In genomic region chr17:24567034-24567779, GRCm38 (mm10) we compare ENCODE assay signal across 8 mouse cellular contexts. TPM values are rescaled to one million over a fixed set of nuclear protein-coding genes. Genes with fewer than 3 reads are reported as not detected.
DNase-seq lines count a peak whose midpoint lies in the region; ATAC-seq lines count a peak whose summit lies in the region.

No protein-coding gene starts in this region.

- no peaks in the 10 kb centered on the region for H3K9me3 ChIP-seq in midbrain, embryonic 13.5 days
- no peaks in the 10 kb centered on the region for H3K9me3 ChIP-seq in midbrain, embryonic 16.5 days (replicated peaks; ENCODE audit: control insufficient read depth, low read length, poor library complexity, severe bottlenecking)
- H3K9me3 ChIP-seq in stomach, embryonic 14.5 days (ENCODE audit: control insufficient read depth, low read depth, low read length) = no peaks in the 10 kb centered on the region

- peak; percentile 27 to 56 for DNase-seq in kidney, postnatal 36 days
- no peak for DNase-seq in ovary, adult 18-20 months (ENCODE audit: low spot score)
- DNase-seq in frontal cortex, postnatal 10 days (ENCODE audit: low spot score in 2 of 2) = no peak

- H3K27me3 ChIP-seq in midbrain, embryonic 13.5 days = no peaks in the 10 kb centered on the region
- no peaks in the 10 kb centered on the region for H3K27me3 ChIP-seq in midbrain, embryonic 16.5 days (ENCODE audit: control insufficient read depth, insufficient read depth, low read depth, low read length)
- no peaks in the 10 kb centered on the region for H3K27me3 ChIP-seq in stomach, embryonic 14.5 days (ENCODE audit: control insufficient read depth, insufficient read depth, low read length)

- H3K36me3 ChIP-seq in midbrain, embryonic 13.5 days = peaks cover 67% of the 10 kb centered on the region
- H3K36me3 ChIP-seq in midbrain, embryonic 16.5 days (ENCODE audit: control insufficient read depth, insufficient read depth, low read length) = peaks cover 16% of the 10 kb centered on the region
- peaks cover 25% of the 10 kb centered on the region for H3K36me3 ChIP-seq in stomach, embryonic 14.5 days (ENCODE audit: control insufficient read depth, insufficient read depth, low read length)

- H3K4me2 ChIP-seq in midbrain, embryonic 13.5 days (replicated peaks) = no peak overlapping the region
- no peak overlapping the region for H3K4me2 ChIP-seq in midbrain, embryonic 16.5 days (ENCODE audit: low read length)
- H3K4me2 ChIP-seq in stomach, embryonic 14.5 days (replicated peaks; ENCODE audit: low read depth, low read length) = no peak overlapping the region

- H3K27ac ChIP-seq in midbrain, embryonic 13.5 days = 0 out of 2 replicates have a peak overlapping the region, but pooled peaks have one; percentile 39
- H3K27ac ChIP-seq in midbrain, embryonic 16.5 days (ENCODE audit: low read length) = no peak overlapping the region
- H3K27ac ChIP-seq in stomach, embryonic 14.5 days (ENCODE audit: low read length) = peak overlapping the region; percentile 66; the same call in 1 of the 2 replicates

- ATAC-seq in midbrain, embryonic 13.5 days = no peak
- no peak for ATAC-seq in midbrain, embryonic 16.5 days
- peak; percentile 85 for ATAC-seq in erythroid progenitor cell, adult 5-6 weeks (replicated peaks; ENCODE audit: low FRiP score, poor library complexity, severe bottlenecking)
- ATAC-seq in stomach, embryonic 14.5 days (ENCODE audit: insufficient number of reproducible peaks, insufficient read depth, low FRiP score, low read depth) = peak; percentile 60; the same call in 1 of the 2 replicates
- no peak for ATAC-seq in CD4-positive, CD25-positive, alpha-beta regulatory T cell, adult 4 months

- H3K4me1 ChIP-seq in midbrain, embryonic 13.5 days (replicated peaks) = peaks cover 6% of the 10 kb centered on the region; the same call in 1 of the 2 replicates
- H3K4me1 ChIP-seq in midbrain, embryonic 16.5 days (ENCODE audit: control insufficient read depth, insufficient read depth, low read length) = no peaks in the 10 kb centered on the region
- H3K4me1 ChIP-seq in stomach, embryonic 14.5 days (ENCODE audit: control insufficient read depth, insufficient read depth, low read length) = peaks cover 9% of the 10 kb centered on the region; the same call in 1 of the 2 replicates

- no peak overlapping the region for H3K4me3 ChIP-seq in midbrain, embryonic 13.5 days (replicated peaks)
- H3K4me3 ChIP-seq in midbrain, embryonic 16.5 days (ENCODE audit: low read depth, low read length) = no peak overlapping the region
- H3K4me3 ChIP-seq in stomach, embryonic 14.5 days (ENCODE audit: low read depth, low read length) = no peak overlapping the region

- WGBS in midbrain, embryonic 13.5 days = 76% methylated on average over 8 of the region's 8 CpGs
- WGBS in midbrain, embryonic 16.5 days = 70% methylated on average over 8 of the region's 8 CpGs
- WGBS in stomach, embryonic 14.5 days = 65% methylated on average over 8 of the region's 8 CpGs

- H3K9ac ChIP-seq in midbrain, embryonic 13.5 days (replicated peaks) = no peak overlapping the region; the same call in 1 of the 2 replicates
- H3K9ac ChIP-seq in midbrain, embryonic 16.5 days (ENCODE audit: low read depth, low read length) = no peak overlapping the region
- no peak overlapping the region for H3K9ac ChIP-seq in stomach, embryonic 14.5 days (replicated peaks; ENCODE audit: low read depth, low read length)

RNA-seq across cellular contexts. Expression of gene Pkd1, which starts 17.6 kb away (rescaled TPM):
- 17.7 and 19.4 TPM in 2 replicates for polyA plus RNA-seq in midbrain, embryonic 13.5 days (2015; fragmentation: Nextera tagmentation; extraction: Ambion mirVana)
- 20.1 and 22.4 TPM in 2 replicates for polyA plus RNA-seq in midbrain, embryonic 16.5 days (2015; fragmentation: Nextera tagmentation; extraction: Ambion mirVana)
- 11.3 and 11.9 TPM in 2 replicates for total RNA-seq in erythroid progenitor cell, adult 5-6 weeks (2015; ENCODE audit: low replicate concordance)
- 11.7 and 22.5 TPM in 2 replicates for total RNA-seq in erythroid progenitor cell, adult 5-6 weeks (2017; ENCODE audit: low replicate concordance)
- 27.3 and 35.9 TPM in 2 replicates for polyA plus RNA-seq in stomach, embryonic 14.5 days (2014; fragmentation: Nextera tagmentation; extraction: Ambion mirVana)
- 10 to 100 TPM; 16.8 to 34.7 TPM for polyA plus RNA-seq in CD4-positive, CD25-positive, alpha-beta regulatory T cell, adult 4 months (2017; shearing (Covaris generic))

RNA-seq across cellular contexts. Expression of gene Rab26, which starts 33.2 kb away (rescaled TPM):
- polyA plus RNA-seq in midbrain, embryonic 13.5 days (2015; fragmentation: Nextera tagmentation; extraction: Ambion mirVana) = 2.9 TPM in 2 replicates
- polyA plus RNA-seq in midbrain, embryonic 16.5 days (2015; fragmentation: Nextera tagmentation; extraction: Ambion mirVana) = 9.1 and 14.7 TPM in 2 replicates
- 1.1 TPM in 1 of 2 replicates, not detected in the other for total RNA-seq in erythroid progenitor cell, adult 5-6 weeks (2015; ENCODE audit: low replicate concordance)
- total RNA-seq in erythroid progenitor cell, adult 5-6 weeks (2017; ENCODE audit: low replicate concordance) = not detected in 2 replicates
- 3.0 and 3.2 TPM in 2 replicates for polyA plus RNA-seq in stomach, embryonic 14.5 days (2014; fragmentation: Nextera tagmentation; extraction: Ambion mirVana)
- 1 to 10 TPM; 4.0 to 5.0 TPM for polyA plus RNA-seq in CD4-positive, CD25-positive, alpha-beta regulatory T cell, adult 4 months (2017; shearing (Covaris generic))

RNA-seq across cellular contexts. Expression of gene Traf7, which starts 39.5 kb away (rescaled TPM):
- polyA plus RNA-seq in midbrain, embryonic 13.5 days (2015; fragmentation: Nextera tagmentation; extraction: Ambion mirVana) = 97.3 and 106 TPM in 2 replicates
- 103 and 104 TPM in 2 replicates for polyA plus RNA-seq in midbrain, embryonic 16.5 days (2015; fragmentation: Nextera tagmentation; extraction: Ambion mirVana)
- total RNA-seq in erythroid progenitor cell, adult 5-6 weeks (2015; ENCODE audit: low replicate concordance) = 49.0 and 54.1 TPM in 2 replicates
- 73.9 and 83.1 TPM in 2 replicates for total RNA-seq in erythroid progenitor cell, adult 5-6 weeks (2017; ENCODE audit: low replicate concordance)
- 87.6 and 97.3 TPM in 2 replicates for polyA plus RNA-seq in stomach, embryonic 14.5 days (2014; fragmentation: Nextera tagmentation; extraction: Ambion mirVana)
- polyA plus RNA-seq in CD4-positive, CD25-positive, alpha-beta regulatory T cell, adult 4 months (2017; shearing (Covaris generic)) = 10 to 100 TPM; 52.8 to 72.1 TPM

Comparison
In these comparisons a context has a peak if more than half of its experiments do, and no peak if none do; other contexts are left out.
1. ATAC-seq: peak in erythroid progenitor cell, adult 5-6 weeks (single experiment) and stomach, embryonic 14.5 days (single experiment); none in midbrain, embryonic 13.5 days (single experiment), midbrain, embryonic 16.5 days (single experiment) and CD4-positive, CD25-positive, alpha-beta regulatory T cell, adult 4 months (single experiment).
2. DNase-seq: peak in kidney, postnatal 36 days (2 of 2); none in ovary, adult 18-20 months (single experiment) and frontal cortex, postnatal 10 days (0 of 2).